Mouse (Mus musculus) erythroblast, embryonic 14.5 days (primary cell): ENCODE data around the gene Plch1.

Experiments used
- GATA1 ChIP-seq: IDR thresholded peaks from 2 replicates; pipeline ENCODE4 v1.6.1; 2012; ENCODE audit warnings: low read length, inconsistent platforms, mixed read lengths
- TAL1 ChIP-seq: IDR thresholded peaks from 3 replicates; pipeline ENCODE4 v1.6.1; 2012; ENCODE audit warnings: low read length, inconsistent platforms, mixed read lengths

- no peak for TF ChIP-seq GATA1
- no peak for TF ChIP-seq TAL1
These were observed 48.1 kb downstream of the Plch1 start for GRCm38 (mm10) chr3:63851125-63851698.
